Mouse (Mus musculus): Measurements from ENCODE around the gene Scn4b.

Scn4b gene

GRCm38 (mm10) chr9:45125211-45125610 is 13.0 kb upstream of the Scn4b start:
- no peak for DNase-seq (ENCODE audit: low read depth, low spot score)

GRCm38 (mm10) chr9:45126941-45127340 is 11.3 kb upstream of the Scn4b start:
- DNase-seq (ENCODE audit: low read depth, low spot score): peak; percentile 35

- DNase-seq (ENCODE audit: low read depth, low spot score): no peak
Measured at GRCm38 (mm10) chr9:45130119-45130518, 8.1 kb upstream of the Scn4b start.

- DNase-seq (ENCODE audit: low read depth, low spot score): peak; percentile 75
Measured at GRCm38 (mm10) chr9:45133484-45134310, 4.5 kb upstream of the Scn4b start.

GRCm38 (mm10) chr9:45136442-45137169 is 1.6 kb upstream of the Scn4b start:
- no peak for DNase-seq (ENCODE audit: low read depth, low spot score)

- no peak for DNase-seq (ENCODE audit: low read depth, low spot score)
Measured at GRCm38 (mm10) chr9:45139082-45139481, 887 bp downstream of the Scn4b start.

- DNase-seq (ENCODE audit: low read depth, low spot score): no peak
Measured at GRCm38 (mm10) chr9:45140945-45141344, 2.8 kb downstream of the Scn4b start.

- DNase-seq (ENCODE audit: low read depth, low spot score): no peak
Measured at GRCm38 (mm10) chr9:45142686-45143085, 4.5 kb downstream of the Scn4b start.

- DNase-seq (ENCODE audit: low read depth, low spot score): no peak
Measured at GRCm38 (mm10) chr9:45145533-45146266, 7.5 kb downstream of the Scn4b start.

- peak; percentile 77 for DNase-seq (ENCODE audit: low read depth, low spot score)
Measured at GRCm38 (mm10) chr9:45146267-45146597, 8.0 kb downstream of the Scn4b start.

- DNase-seq (ENCODE audit: low read depth, low spot score): no peak
Measured at GRCm38 (mm10) chr9:45150933-45151332, 12.7 kb downstream of the Scn4b start.

GRCm38 (mm10) chr9:45153361-45153760 is 15.2 kb downstream of the Scn4b start:
- DNase-seq (ENCODE audit: low read depth, low spot score): no peak

- DNase-seq (ENCODE audit: low read depth, low spot score): no peak
Measured at GRCm38 (mm10) chr9:45167903-45168302, 29.7 kb downstream of the Scn4b start.

GRCm38 (mm10) chr9:45170150-45170549 is 32.0 kb downstream of the Scn4b start:
- DNase-seq (ENCODE audit: low read depth, low spot score): no peak

- no peak for DNase-seq (ENCODE audit: low read depth, low spot score)
Measured at GRCm38 (mm10) chr9:45171073-45171610, 32.9 kb downstream of the Scn4b start.

- DNase-seq (ENCODE audit: low read depth, low spot score): no peak
Measured at GRCm38 (mm10) chr9:45173475-45173874, 35.3 kb downstream of the Scn4b start.

GRCm38 (mm10) chr9:45179282-45179681 is 41.1 kb downstream of the Scn4b start:
- no peak for DNase-seq (ENCODE audit: low read depth, low spot score)

GRCm38 (mm10) chr9:45181770-45182169 is 43.6 kb downstream of the Scn4b start, which contains the start of gene BC049352:
Gene BC049352 (plus strand): TSS chr9:45182007.
- no peak for DNase-seq (ENCODE audit: low read depth, low spot score)

GRCm38 (mm10) chr9:45182521-45182920 is 44.3 kb downstream of the Scn4b start:
- no peak for DNase-seq (ENCODE audit: low read depth, low spot score)

GRCm38 (mm10) chr9:45183266-45183665 is 45.1 kb downstream of the Scn4b start:
- no peak for DNase-seq (ENCODE audit: low read depth, low spot score)

- no peak for DNase-seq (ENCODE audit: low read depth, low spot score)
Measured at GRCm38 (mm10) chr9:45185250-45185649, 47.1 kb downstream of the Scn4b start.

All from CD4-positive helper T cell, adult 2 months (primary cell).